Mouse (Mus musculus): ENCODE measurements around the gene Fam198b.

- no peak for TF ChIP-seq POLR2A (IDR thresholded peaks at IDR 0.05; ENCODE audit: control insufficient read depth, low read depth, low read length)
- no peak for TF ChIP-seq CTCF (IDR thresholded peaks at IDR 0.05; ENCODE audit: control insufficient read depth, insufficient read depth, insufficient replicate concordance, low read depth, low read length)
Observed at GRCm38 (mm10) chr3:79858221-79858620, 26.1 kb upstream of the Fam198b start.
